Mouse (Mus musculus) liver, postnatal 0 days (tissue): ENCODE data around the gene Myadml2. TPM values are rescaled to one million over a fixed set of nuclear protein-coding genes. Genes with fewer than 3 reads are reported as not detected.
A peak's percentile ranks its signal among the peaks of the same experiment; 100 is the strongest.

Source experiments
- ATAC-seq: fragments of 200-750 bp; cut with Nextera tagmentation; 2 replicates; pipeline ENCODE4 v1.8.0; 2017; ENCODE audit warnings: mild to moderate bottlenecking, moderate library complexity
- DNase-seq: peaks from one replicate; pipeline ENCODE4 v3.0.0-alpha.2; 2016
- H3K27ac ChIP-seq: fragments of 300-500 bp; sonication (generic); 2 replicates; pipeline ENCODE4 v1.5.1; 2014; ENCODE audit warnings: antibody characterized with exemption, moderate library complexity, mild to moderate bottlenecking, low read depth
- H3K27me3 ChIP-seq: fragments of 300-500 bp; sonication (generic); 2 replicates; pipeline ENCODE4 v1.6.1; 2014; ENCODE audit warnings: low read length, control low read depth, mixed read lengths; ENCODE audit not compliant: insufficient read depth
- H3K36me3 ChIP-seq: fragments of 300-500 bp; sonication (generic); replicated peaks from 2 replicates; pipeline ENCODE4 v1.6.1; 2014; ENCODE audit warnings: mild to moderate bottlenecking, control low read depth, low read length, moderate library complexity, mixed read lengths; ENCODE audit not compliant: insufficient read depth
- H3K4me1 ChIP-seq: fragments of 300-500 bp; sonication (generic); 2 replicates; pipeline ENCODE4 v1.6.1; 2014; ENCODE audit warnings: antibody characterized with exemption, mild to moderate bottlenecking, control low read depth; ENCODE audit not compliant: insufficient read depth
- H3K4me2 ChIP-seq: fragments of 300-500 bp; sonication (generic); 2 replicates; pipeline ENCODE4 v1.6.1; 2014; ENCODE audit warnings: low read depth, mild to moderate bottlenecking, low read length, moderate library complexity, mixed read lengths
- H3K4me3 ChIP-seq: fragments of 300-500 bp; sonication (generic); 2 replicates; pipeline ENCODE4 v1.5.1; 2014; ENCODE audit warnings: low read depth, low read length
- H3K9ac ChIP-seq: fragments of 300-500 bp; sonication (generic); replicated peaks from 2 replicates; pipeline ENCODE4 v1.6.1; 2014; ENCODE audit warnings: mild to moderate bottlenecking, moderate library complexity
- H3K9me3 ChIP-seq: fragments of 300-500 bp; sonication (generic); 2 replicates; pipeline ENCODE4 v1.6.1; 2016; ENCODE audit warnings: mild to moderate bottlenecking, control low read depth, low read length, mixed read lengths
- CTCF ChIP-seq: sonication (generic); IDR thresholded peaks from 2 replicates; pipeline ENCODE4 v1.5.1; 2016; ENCODE audit warnings: antibody characterized with exemption, low read depth
- EP300 ChIP-seq: IDR thresholded peaks from 2 replicates; pipeline ENCODE4 v1.6.1; 2016; ENCODE audit warnings: antibody characterized with exemption, low read depth, mild to moderate bottlenecking
- WGBS: fragments of 180-500 bp; shearing (Covaris S2); extraction: QIAGEN DNeasy Blood & Tissue Kit; methylation state at CpG from one replicate; pipeline ENCODE4 v1.1.7; 2014; ENCODE audit not compliant: insufficient replicate concordance; 5-methylcytosine and 5-hydroxymethylcytosine counted together
- polyA plus RNA-seq: library from polyadenylated mRNA; unstranded; fragments of >200 nt; fragmentation: Nextera tagmentation; extraction: Ambion mirVana; gene quantifications from 2 replicates; pipeline ENCODE4 v1.2.1, GENCODE M21; 2015

Gene Myadml2
- polyA plus RNA-seq, 1 experiment from 2014 or later: 0.26 TPM

DNA sequence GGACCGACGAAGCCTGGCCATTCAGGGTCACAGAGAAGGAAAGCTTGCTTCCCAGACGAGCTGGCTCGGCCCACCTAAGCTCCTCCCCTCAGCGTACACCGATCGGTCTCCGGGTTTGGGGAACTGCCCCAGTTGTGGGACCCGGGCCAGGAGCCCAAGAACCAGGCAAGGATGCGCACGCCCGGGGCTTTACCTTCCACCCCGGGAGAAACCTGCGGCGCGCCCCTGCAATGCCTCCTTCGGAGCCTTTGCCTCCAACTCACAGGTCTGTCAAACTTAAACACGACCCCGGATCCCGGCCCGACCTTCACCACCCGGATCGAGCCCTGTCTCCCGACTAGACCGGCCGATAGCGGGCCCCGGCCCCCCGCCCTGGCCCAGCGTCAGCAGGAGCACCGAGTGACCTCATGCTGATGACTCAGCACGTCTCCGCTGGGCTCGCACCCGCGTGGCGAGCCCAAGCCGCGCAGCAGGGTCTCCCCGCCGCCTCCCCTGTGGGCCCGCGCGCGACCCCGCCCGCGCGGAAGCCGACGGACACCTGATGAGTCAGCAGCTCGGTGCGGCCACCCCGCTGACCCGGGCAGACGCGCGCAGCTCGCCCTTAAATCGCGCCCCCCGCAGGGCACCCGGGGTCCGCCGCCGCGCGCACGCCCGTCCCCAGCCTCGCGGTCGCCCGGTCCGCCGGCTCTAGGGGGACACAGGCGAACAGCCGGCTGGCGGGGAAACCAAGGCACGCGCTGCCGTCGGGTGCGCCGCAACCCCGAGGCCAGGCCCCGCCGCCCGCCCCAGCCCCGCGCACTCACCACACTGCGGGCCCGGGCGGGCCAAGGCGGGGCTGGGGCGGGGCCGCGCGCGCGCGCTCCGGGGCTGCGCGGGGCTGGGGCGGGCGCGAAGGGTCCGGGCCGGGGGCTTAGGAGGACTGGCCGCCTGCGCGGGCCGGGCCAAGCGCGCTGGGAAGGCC, 15.1 kb downstream of the Myadml2 start:
- Histone ChIP-seq H3K9me3 (no peaks in the 10 kb centered on the region), H3K36me3 (peaks cover 8% of the 10 kb centered on the region), H3K4me3 (peak overlapping the region; percentile 96), H3K4me2 (peak overlapping the region; percentile 84), H3K27me3 (no peaks in the 10 kb centered on the region), H3K27ac (peak overlapping the region; percentile 99), H3K4me1 (peaks cover 48% of the 10 kb centered on the region), H3K9ac (peak overlapping the region; percentile 98)
- peak; percentile 61 for ATAC-seq
- TF ChIP-seq EP300: no peak
- TF ChIP-seq CTCF: no peak
- peak; percentile 85 for DNase-seq
- WGBS: under 1% methylated on average over 73 of the region's 116 CpGs

DNA sequence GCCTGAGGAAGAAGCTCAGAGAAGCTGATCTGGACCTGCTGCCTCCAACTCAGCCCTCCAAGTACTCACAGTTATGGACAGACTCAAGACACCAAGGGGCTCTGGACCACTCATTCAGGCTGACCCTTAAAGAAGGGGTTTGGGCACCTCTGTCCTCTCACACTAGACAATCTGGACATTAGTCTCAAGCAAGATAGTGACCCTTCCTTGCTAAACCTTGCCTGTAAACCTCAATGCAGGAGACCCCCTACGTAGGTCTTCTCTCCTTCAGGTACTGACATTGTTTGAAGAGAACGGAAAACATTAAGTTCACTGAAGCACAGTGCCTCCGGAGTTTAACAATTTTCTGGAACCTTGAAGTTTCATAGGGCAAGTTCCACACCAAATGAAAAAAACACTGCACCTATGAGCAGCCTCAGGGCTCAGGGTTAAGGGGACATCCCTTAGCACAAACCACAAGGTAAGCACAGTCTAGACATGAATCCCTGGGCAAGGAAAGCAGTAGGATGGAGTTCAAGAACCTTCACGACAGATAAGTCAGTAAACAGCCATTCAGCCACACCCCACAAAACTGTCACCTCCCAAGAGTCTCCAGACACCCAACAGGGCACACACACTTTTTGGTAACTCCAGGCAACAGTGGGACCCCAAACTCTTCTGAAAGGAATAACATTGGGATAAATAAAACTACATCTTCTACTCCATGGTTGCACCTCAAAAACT, 16.1 kb downstream of the Myadml2 start:
- 31% methylated on average over 4 of the region's 4 CpGs for WGBS
- H3K27ac ChIP-seq: peak overlapping the region; percentile 99
- no peak for TF ChIP-seq EP300
- no peak for TF ChIP-seq CTCF
- H3K27me3 ChIP-seq: no peaks in the 10 kb centered on the region
- H3K9ac ChIP-seq: peak overlapping the region; percentile 98
- H3K4me1 ChIP-seq: peaks cover 58% of the 10 kb centered on the region
- ATAC-seq (no peak), DNase-seq (peak; percentile 49)
- peak overlapping the region; percentile 84 for H3K4me2 ChIP-seq
- peak overlapping the region; percentile 96 for H3K4me3 ChIP-seq
- H3K36me3 ChIP-seq: peaks cover 12% of the 10 kb centered on the region
- H3K9me3 ChIP-seq: no peaks in the 10 kb centered on the region

DNA sequence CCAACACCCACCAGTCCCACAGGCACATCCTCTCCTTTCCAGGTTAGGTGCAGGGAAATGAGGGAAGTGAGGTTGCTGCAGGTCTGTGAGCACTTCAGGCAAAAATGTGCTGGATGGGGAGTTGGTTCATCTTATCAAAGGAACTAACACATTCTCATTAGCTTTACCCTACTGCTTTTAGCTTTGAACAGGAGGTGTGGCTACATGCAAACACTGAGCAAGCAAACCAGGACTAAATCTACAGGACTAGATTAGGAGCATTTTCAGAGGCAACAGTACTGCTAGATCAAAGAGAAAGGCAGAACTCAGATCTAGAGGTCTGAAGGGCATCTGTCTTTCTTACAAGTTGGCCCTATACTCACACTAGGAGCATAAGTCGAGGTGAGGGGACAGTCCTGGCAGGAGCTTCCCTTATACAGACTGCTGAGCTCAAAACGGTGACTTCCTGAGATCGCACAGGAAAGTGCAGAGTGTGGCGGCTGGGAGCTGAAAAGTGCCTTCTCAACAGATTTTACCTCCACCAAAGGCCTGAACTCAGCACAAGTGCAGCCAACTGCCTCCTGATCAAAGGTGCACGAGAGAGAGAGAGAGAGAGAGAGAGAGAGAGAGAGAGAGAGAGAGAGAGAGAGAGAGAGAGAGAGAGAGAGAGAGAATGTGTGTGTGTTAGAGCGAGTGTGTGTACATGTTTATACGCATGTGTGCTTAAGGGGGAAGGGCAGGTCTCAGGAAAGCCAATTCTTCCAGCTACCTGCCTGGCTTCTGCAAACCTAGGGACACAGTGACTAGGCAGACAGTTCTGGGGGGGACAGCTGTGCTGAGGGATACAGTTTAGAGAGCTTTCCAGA, 16.9 kb downstream of the Myadml2 start:
- no peak for DNase-seq
- no peak for TF ChIP-seq CTCF
- Histone ChIP-seq H3K9ac (peak overlapping the region; percentile 98), H3K36me3 (peaks cover 12% of the 10 kb centered on the region), H3K27ac (peak overlapping the region; percentile 99), H3K4me1 (peaks cover 66% of the 10 kb centered on the region), H3K4me2 (peak overlapping the region; percentile 84), H3K9me3 (no peaks in the 10 kb centered on the region), H3K27me3 (no peaks in the 10 kb centered on the region), H3K4me3 (peak overlapping the region; percentile 96)
- WGBS: 3% methylated on average over 7 of the region's 7 CpGs
- ATAC-seq: no peak

DNA sequence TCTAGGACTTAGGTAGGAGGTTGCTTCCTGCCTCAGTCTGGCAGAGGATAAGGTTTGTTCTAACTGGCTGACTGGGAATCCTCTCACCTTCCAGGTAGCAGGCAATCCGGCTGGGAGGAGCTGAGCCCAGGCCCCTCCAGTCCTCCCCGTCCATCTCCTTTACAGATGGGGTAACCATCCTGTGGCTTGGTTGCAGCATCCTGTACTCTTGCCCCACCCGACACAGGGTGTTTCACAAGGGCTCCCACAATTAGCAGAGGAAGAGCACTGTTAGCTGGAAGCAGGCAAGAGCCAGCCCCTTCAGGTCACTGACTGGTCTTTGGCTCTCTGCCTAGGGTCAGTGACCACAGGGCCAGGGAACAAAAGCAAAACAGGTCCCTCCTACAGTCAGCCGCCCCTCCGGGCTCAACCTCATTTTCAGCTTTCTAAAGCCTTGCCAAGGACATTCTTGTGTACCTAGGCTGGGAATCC, 17.5 kb downstream of the Myadml2 start:
- Histone ChIP-seq H3K9ac (peak overlapping the region; percentile 98), H3K4me1 (peaks cover 72% of the 10 kb centered on the region), H3K4me2 (peak overlapping the region; percentile 84), H3K36me3 (peaks cover 12% of the 10 kb centered on the region), H3K27me3 (no peaks in the 10 kb centered on the region), H3K9me3 (no peaks in the 10 kb centered on the region), H3K27ac (peak overlapping the region; percentile 99), H3K4me3 (peak overlapping the region; percentile 96)
- TF ChIP-seq EP300 (peak; percentile 70; the same call in 1 of the 2 replicates), CTCF (no peak)
- peak; percentile 88 for DNase-seq
- ATAC-seq: peak; percentile 67
- 16% methylated on average over 5 of the region's 5 CpGs for WGBS

DNA sequence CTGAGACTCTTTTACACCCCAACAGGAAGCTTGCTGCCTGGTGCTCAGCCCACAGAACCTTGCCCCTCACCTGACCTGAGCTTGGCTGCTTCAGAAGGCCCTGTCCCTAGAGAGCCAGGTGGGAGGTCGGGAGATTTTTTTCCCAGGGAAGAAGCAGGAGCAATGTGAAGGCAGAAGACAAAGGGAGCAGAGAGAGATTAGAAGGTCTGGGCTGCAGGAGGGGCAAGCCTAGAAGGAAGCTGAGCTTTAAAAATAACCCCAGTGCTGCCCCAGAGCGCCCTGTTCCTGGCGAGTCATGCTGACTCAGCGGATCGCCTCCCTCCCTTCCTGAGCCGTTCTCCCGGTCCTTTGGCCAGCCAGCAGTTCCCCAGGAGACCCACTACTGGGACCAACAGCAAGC, 18.0 kb downstream of the Myadml2 start:
- peak; percentile 85 for DNase-seq
- peaks cover 77% of the 10 kb centered on the region for H3K4me1 ChIP-seq
- peak overlapping the region; percentile 96 for H3K4me3 ChIP-seq
- no peak for TF ChIP-seq EP300
- no peak for TF ChIP-seq CTCF
- H3K9me3 ChIP-seq: no peaks in the 10 kb centered on the region
- ATAC-seq: peak; percentile 28
- peak overlapping the region; percentile 98 for H3K9ac ChIP-seq
- peaks cover 12% of the 10 kb centered on the region for H3K36me3 ChIP-seq
- no peaks in the 10 kb centered on the region for H3K27me3 ChIP-seq
- H3K27ac ChIP-seq: peak overlapping the region; percentile 99
- peak overlapping the region; percentile 84 for H3K4me2 ChIP-seq
- WGBS: 9% methylated on average over 7 of the region's 7 CpGs
